Mouse (Mus musculus): ENCODE data around the gene Gipr. TPM values are rescaled to one million over a fixed set of nuclear protein-coding genes. Genes with fewer than 3 reads are reported as not detected.

The Gipr gene
- polyA plus RNA-seq, 1 experiment from 2014 or later: 4.8 TPM

- Histone ChIP-seq H3K4me3 (ENCODE audit: low read depth, low read length) (no peak overlapping the region), H3K36me3 (ENCODE audit: control insufficient read depth, insufficient read depth, low read length) (peaks cover 65% of the 10 kb centered on the region), H3K4me1 (ENCODE audit: control insufficient read depth, insufficient read depth, low read length) (peaks cover 4% of the 10 kb centered on the region), H3K9ac (ENCODE audit: low read length) (no peak overlapping the region), H3K27me3 (replicated peaks; ENCODE audit: control insufficient read depth, insufficient read depth, low read length) (no peaks in the 10 kb centered on the region), H3K4me2 (ENCODE audit: low read length) (no peak overlapping the region), H3K9me3 (replicated peaks; ENCODE audit: control insufficient read depth, low read length) (no peaks in the 10 kb centered on the region), H3K27ac (ENCODE audit: low read depth, low read length) (no peak overlapping the region)
- DNase-seq (ENCODE audit: low spot score): no peak
- WGBS: 94% methylated on average over 13 of the region's 13 CpGs
- no peak for ATAC-seq
Observed at GRCm38 (mm10) chr7:19136168-19136567, 29.8 kb downstream of the Gipr start.

GRCm38 (mm10) chr7:19131324-19131848 is 34.5 kb downstream of the Gipr start:
- H3K9ac ChIP-seq (ENCODE audit: low read length): peak overlapping the region; percentile 49; the same call in 1 of the 2 replicates
- peak overlapping the region; percentile 35 for H3K4me3 ChIP-seq (ENCODE audit: low read depth, low read length)
- ATAC-seq: peak; percentile 99
- no peaks in the 10 kb centered on the region for H3K27me3 ChIP-seq (replicated peaks; ENCODE audit: control insufficient read depth, insufficient read depth, low read length)
- no peaks in the 10 kb centered on the region for H3K9me3 ChIP-seq (replicated peaks; ENCODE audit: control insufficient read depth, low read length)
- peak overlapping the region; percentile 67 for H3K27ac ChIP-seq (ENCODE audit: low read depth, low read length)
- peaks cover 4% of the 10 kb centered on the region for H3K4me1 ChIP-seq (ENCODE audit: control insufficient read depth, insufficient read depth, low read length)
- WGBS: under 1% methylated on average over 39 of the region's 39 CpGs
- peaks cover 26% of the 10 kb centered on the region for H3K36me3 ChIP-seq (ENCODE audit: control insufficient read depth, insufficient read depth, low read length)
- H3K4me2 ChIP-seq (ENCODE audit: low read length): peak overlapping the region; percentile 61
- peak; percentile 99 for DNase-seq (ENCODE audit: low spot score)

DNA sequence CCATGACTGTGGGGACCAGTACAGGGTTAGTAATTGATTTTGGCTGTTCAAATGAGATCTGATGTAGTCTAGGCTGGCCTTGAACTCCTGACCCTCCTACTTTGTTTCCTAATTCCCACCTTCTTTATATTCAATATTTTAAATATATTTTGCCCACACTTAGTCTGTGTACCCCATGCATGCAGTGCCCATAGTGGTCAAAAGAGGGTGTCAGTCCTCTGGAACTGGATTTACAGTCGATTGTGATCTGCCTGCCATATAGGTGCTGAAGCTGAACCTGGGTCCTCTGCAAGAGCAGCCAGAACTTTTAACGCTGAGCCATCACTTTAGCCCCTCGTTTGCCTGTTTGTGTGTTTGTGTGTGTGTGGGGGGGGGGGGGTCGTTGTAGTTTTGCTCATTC is 35.3 kb downstream of the Gipr start:
- Histone ChIP-seq H3K9me3 (replicated peaks; ENCODE audit: control insufficient read depth, low read length) (no peaks in the 10 kb centered on the region), H3K27me3 (replicated peaks; ENCODE audit: control insufficient read depth, insufficient read depth, low read length) (no peaks in the 10 kb centered on the region), H3K4me1 (ENCODE audit: control insufficient read depth, insufficient read depth, low read length) (peaks cover 4% of the 10 kb centered on the region), H3K9ac (ENCODE audit: low read length) (peak overlapping the region; percentile 49; the same call in 1 of the 2 replicates), H3K4me3 (ENCODE audit: low read depth, low read length) (peak overlapping the region; percentile 35; the same call in 1 of the 2 replicates), H3K4me2 (ENCODE audit: low read length) (peak overlapping the region; percentile 61), H3K36me3 (ENCODE audit: control insufficient read depth, insufficient read depth, low read length) (peaks cover 18% of the 10 kb centered on the region), H3K27ac (ENCODE audit: low read depth, low read length) (peak overlapping the region; percentile 67)
- DNase-seq (ENCODE audit: low spot score): no peak
- 41% methylated on average over 4 of the region's 4 CpGs for WGBS
- ATAC-seq: no peak

GRCm38 (mm10) chr7:19129396-19129795 is 36.5 kb downstream of the Gipr start:
- Histone ChIP-seq H3K36me3 (ENCODE audit: control insufficient read depth, insufficient read depth, low read length) (0 out of 2 replicates have a peak, but pooled peaks cover 9% of the 10 kb centered on the region), H3K27ac (ENCODE audit: low read depth, low read length) (no peak overlapping the region), H3K9ac (ENCODE audit: low read length) (no peak overlapping the region), H3K9me3 (replicated peaks; ENCODE audit: control insufficient read depth, low read length) (no peaks in the 10 kb centered on the region), H3K4me2 (ENCODE audit: low read length) (no peak overlapping the region), H3K27me3 (replicated peaks; ENCODE audit: control insufficient read depth, insufficient read depth, low read length) (no peaks in the 10 kb centered on the region), H3K4me1 (ENCODE audit: control insufficient read depth, insufficient read depth, low read length) (peaks cover 4% of the 10 kb centered on the region), H3K4me3 (ENCODE audit: low read depth, low read length) (no peak overlapping the region)
- WGBS: 95% methylated on average over 5 of the region's 5 CpGs
- no peak for DNase-seq (ENCODE audit: low spot score)
- no peak for ATAC-seq

DNA sequence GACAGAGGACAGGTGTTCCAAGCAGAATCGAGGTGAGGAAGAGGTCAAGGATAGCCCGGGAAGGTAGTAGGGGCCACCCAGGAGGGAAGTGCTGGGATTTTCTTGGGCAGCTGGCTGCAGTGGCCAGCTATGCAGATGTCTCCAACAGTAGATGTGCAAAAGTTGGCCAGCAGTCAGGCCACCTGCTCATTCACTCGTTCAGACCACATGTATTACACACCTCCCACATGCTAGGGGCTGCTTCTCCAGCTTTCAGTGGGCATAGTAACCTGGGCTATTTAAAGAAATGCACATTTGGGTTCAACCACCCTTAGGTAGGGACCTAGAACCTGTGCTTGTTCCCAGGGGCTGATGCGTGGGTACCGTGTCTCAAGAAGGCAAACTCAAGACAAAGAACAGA is 38.2 kb downstream of the Gipr start:
- Histone ChIP-seq H3K9me3 (replicated peaks; ENCODE audit: control insufficient read depth, low read length) (no peaks in the 10 kb centered on the region), H3K9ac (ENCODE audit: low read length) (no peak overlapping the region), H3K4me2 (ENCODE audit: low read length) (no peak overlapping the region), H3K27me3 (replicated peaks; ENCODE audit: control insufficient read depth, insufficient read depth, low read length) (no peaks in the 10 kb centered on the region), H3K4me3 (ENCODE audit: low read depth, low read length) (no peak overlapping the region), H3K27ac (ENCODE audit: low read depth, low read length) (no peak overlapping the region), H3K36me3 (ENCODE audit: control insufficient read depth, insufficient read depth, low read length) (0 out of 2 replicates have a peak, but pooled peaks cover 9% of the 10 kb centered on the region), H3K4me1 (ENCODE audit: control insufficient read depth, insufficient read depth, low read length) (peaks cover 4% of the 10 kb centered on the region)
- ATAC-seq (no peak), DNase-seq (ENCODE audit: low spot score) (no peak)
- WGBS: 94% methylated on average over 5 of the region's 5 CpGs

DNA sequence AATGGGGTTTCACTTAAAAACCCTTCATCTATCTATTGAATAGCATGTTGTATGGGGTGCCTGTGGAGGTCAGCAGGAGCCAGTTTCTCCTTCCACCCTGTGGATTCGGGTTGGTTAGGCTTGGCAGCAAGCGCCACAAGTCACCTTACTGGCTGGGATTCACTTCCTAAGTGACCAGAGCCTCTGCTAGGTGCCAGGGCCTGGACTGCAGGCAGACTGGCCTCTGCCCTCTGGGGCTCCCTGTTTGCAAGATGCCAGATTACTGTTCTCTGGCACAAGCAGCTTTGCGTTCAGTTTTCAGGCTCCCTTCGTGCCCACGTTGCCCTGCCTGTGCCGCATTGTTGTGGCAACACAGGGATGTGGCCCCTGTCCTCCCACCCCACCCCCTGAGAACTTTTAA is 41.2 kb downstream of the Gipr start:
- ATAC-seq (no peak), DNase-seq (ENCODE audit: low spot score) (no peak)
- Histone ChIP-seq H3K27ac (ENCODE audit: low read depth, low read length) (no peak overlapping the region), H3K4me3 (ENCODE audit: low read depth, low read length) (no peak overlapping the region), H3K4me2 (ENCODE audit: low read length) (no peak overlapping the region), H3K9ac (ENCODE audit: low read length) (no peak overlapping the region), H3K27me3 (replicated peaks; ENCODE audit: control insufficient read depth, insufficient read depth, low read length) (no peaks in the 10 kb centered on the region), H3K36me3 (ENCODE audit: control insufficient read depth, insufficient read depth, low read length) (0 out of 2 replicates have a peak, but pooled peaks cover 9% of the 10 kb centered on the region), H3K4me1 (ENCODE audit: control insufficient read depth, insufficient read depth, low read length) (peaks cover 9% of the 10 kb centered on the region), H3K9me3 (replicated peaks; ENCODE audit: control insufficient read depth, low read length) (no peaks in the 10 kb centered on the region)
- WGBS: 81% methylated on average over 6 of the region's 6 CpGs

- Histone ChIP-seq H3K36me3 (ENCODE audit: control insufficient read depth, insufficient read depth, low read length) (no peaks in the 10 kb centered on the region), H3K4me3 (ENCODE audit: low read depth, low read length) (no peak overlapping the region), H3K4me2 (ENCODE audit: low read length) (no peak overlapping the region), H3K27me3 (replicated peaks; ENCODE audit: control insufficient read depth, insufficient read depth, low read length) (no peaks in the 10 kb centered on the region), H3K9me3 (replicated peaks; ENCODE audit: control insufficient read depth, low read length) (peaks cover 5% of the 10 kb centered on the region; the same call in 1 of the 2 replicates), H3K4me1 (ENCODE audit: control insufficient read depth, insufficient read depth, low read length) (peaks cover 9% of the 10 kb centered on the region), H3K9ac (ENCODE audit: low read length) (no peak overlapping the region), H3K27ac (ENCODE audit: low read depth, low read length) (no peak overlapping the region)
- ATAC-seq (no peak), DNase-seq (ENCODE audit: low spot score) (no peak)
- 87% methylated on average over 4 of the region's 4 CpGs for WGBS
Observed at GRCm38 (mm10) chr7:19121686-19122085, 44.2 kb downstream of the Gipr start.

DNA sequence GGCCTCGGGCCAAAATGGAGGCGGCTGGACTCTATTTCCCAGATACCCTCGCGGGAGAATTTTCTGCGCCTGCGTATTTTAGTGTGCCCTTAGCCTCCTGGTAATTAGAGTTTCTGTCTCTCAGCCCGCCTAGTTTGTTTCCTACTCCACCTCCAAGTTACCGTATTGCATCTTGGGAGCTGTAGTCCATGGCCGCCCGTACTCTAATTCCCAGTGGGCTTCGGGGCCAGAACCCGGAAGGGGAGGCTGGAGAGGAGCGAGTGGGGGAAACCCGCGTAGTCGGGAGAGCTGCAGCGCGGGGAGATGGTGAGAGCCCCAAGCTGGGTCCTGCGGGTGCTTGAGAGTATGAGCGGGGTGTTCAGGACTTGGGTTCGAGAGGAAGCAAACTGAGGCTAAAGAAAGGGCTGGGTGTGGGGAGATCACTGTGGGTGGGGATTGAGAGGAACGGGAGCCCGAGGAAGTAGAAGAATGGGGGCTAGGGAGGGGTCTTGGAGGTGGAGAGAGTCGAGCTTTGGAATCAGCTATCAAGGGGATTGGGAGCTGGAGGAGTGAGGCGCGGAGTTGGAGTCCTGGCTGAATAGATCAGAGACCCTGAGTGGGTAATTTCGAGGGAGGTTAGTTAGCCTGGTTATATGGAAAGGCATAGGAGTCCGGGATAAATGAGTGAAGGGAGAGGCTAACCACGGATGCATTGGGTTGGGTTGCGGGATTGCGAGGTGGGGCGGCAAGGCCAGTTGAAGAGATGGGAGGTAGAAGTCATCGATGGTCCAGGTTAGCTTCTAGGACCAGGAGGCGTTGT is 46.1 kb downstream of the Gipr start, which contains the start of gene Fbxo46:
Gene Fbxo46, plus strand, starts transcription at position 229 of the 799 bp plus-strand sequence.
- H3K4me1 ChIP-seq (ENCODE audit: control insufficient read depth, insufficient read depth, low read length): peaks cover 9% of the 10 kb centered on the region
- DNase-seq (ENCODE audit: low spot score) (peak; percentile 100), ATAC-seq (peak; percentile 97)

GRCm38 (mm10) chr7:19119083-19119482 is 46.8 kb downstream of the Gipr start:
- peak; percentile 35 for ATAC-seq
- no peak overlapping the region for H3K27ac ChIP-seq (ENCODE audit: low read depth, low read length)
- no peaks in the 10 kb centered on the region for H3K36me3 ChIP-seq (ENCODE audit: control insufficient read depth, insufficient read depth, low read length)
- no peak overlapping the region for H3K4me2 ChIP-seq (ENCODE audit: low read length)
- DNase-seq (ENCODE audit: low spot score): no peak
- WGBS: 94% methylated on average over 8 of the region's 8 CpGs
- H3K4me1 ChIP-seq (ENCODE audit: control insufficient read depth, insufficient read depth, low read length): peaks cover 9% of the 10 kb centered on the region
- no peak overlapping the region for H3K9ac ChIP-seq (ENCODE audit: low read length)
- no peak overlapping the region for H3K4me3 ChIP-seq (ENCODE audit: low read depth, low read length)
- H3K9me3 ChIP-seq (replicated peaks; ENCODE audit: control insufficient read depth, low read length): peaks cover 5% of the 10 kb centered on the region; the same call in 1 of the 2 replicates
- H3K27me3 ChIP-seq (replicated peaks; ENCODE audit: control insufficient read depth, insufficient read depth, low read length): no peaks in the 10 kb centered on the region

More for the DNA sequence above, 46.1 kb downstream of the Gipr start, which contains the start of gene Fbxo46:
- H3K4me3 ChIP-seq (ENCODE audit: low read depth, low read length): peak within 1 kb of the TSS; percentile 71
- peak within 1 kb of the TSS; percentile 86 for H3K4me2 ChIP-seq (ENCODE audit: low read length)
- WGBS: 3% methylated on average over 34 of the region's 34 CpGs
- no peak within 1 kb of the TSS; the same call in 1 of the 2 replicates for H3K27ac ChIP-seq (ENCODE audit: low read depth, low read length)
- no peaks in the 10 kb centered on the region for H3K27me3 ChIP-seq (replicated peaks; ENCODE audit: control insufficient read depth, insufficient read depth, low read length)
- no peaks in the 10 kb centered on the region for H3K36me3 ChIP-seq (ENCODE audit: control insufficient read depth, insufficient read depth, low read length)
- peak within 1 kb of the TSS; percentile 81 for H3K9ac ChIP-seq (ENCODE audit: low read length)
- peaks cover 5% of the 10 kb centered on the region; the same call in 1 of the 2 replicates for H3K9me3 ChIP-seq (replicated peaks; ENCODE audit: control insufficient read depth, low read length)
